Mouse (Mus musculus): ENCODE measurements around the gene Ghdc. TPM values are rescaled to one million over a fixed set of nuclear protein-coding genes. Genes with fewer than 3 reads are reported as not detected.

Ghdc gene
- polyA plus RNA-seq, 1 experiment from 2014 or later, result 8.4 TPM

DNA sequence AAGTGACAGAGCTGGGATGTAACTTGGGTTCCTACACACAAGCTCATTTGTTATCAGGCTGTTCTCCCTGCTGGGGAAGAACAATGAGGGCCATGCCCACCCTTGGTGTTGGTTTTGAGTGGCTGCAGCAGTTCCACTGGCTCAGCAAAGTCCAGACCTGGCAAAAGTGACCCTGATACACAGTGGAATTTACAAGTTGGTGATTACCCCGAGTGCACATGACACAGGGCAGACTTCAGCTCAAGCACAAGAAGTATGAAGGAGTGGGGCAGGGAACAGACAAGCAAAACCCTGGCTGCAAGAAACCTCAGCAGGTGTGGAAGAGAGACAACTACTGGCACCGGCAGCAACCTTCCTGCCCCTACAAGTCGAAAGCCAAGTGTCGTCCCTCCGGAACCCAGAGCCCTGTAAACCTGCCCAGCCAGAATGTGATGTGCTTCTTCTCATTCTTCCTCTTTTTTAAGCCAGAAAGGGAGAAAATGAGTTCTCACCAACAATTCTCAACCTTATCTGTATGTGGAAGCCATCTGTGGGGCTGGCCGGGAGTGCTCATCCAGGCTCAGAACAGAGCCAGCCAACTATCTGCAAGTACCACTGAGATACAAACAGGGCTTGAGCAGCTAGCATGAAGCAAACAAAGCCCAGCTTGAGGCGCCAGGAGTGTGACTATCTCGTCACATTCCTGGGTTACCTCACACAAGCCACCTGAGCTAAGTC is 48.8 kb downstream of the Ghdc start:
- H3K9me3 ChIP-seq, result no peaks in the 10 kb centered on the region
- ATAC-seq (ENCODE audit: low FRiP score, low read depth), result no peak
- H3K27me3 ChIP-seq, result no peaks in the 10 kb centered on the region
- H3K4me3 ChIP-seq, result no peak overlapping the region
- 68% methylated on average over 8 of the region's 8 CpGs for WGBS
- H3K4me2 ChIP-seq, result no peak overlapping the region
- peak overlapping the region; percentile 47 for H3K27ac ChIP-seq (replicated peaks)
- H3K36me3 ChIP-seq, result peaks cover 15% of the 10 kb centered on the region
- H3K9ac ChIP-seq, result no peak overlapping the region
- H3K4me1 ChIP-seq (replicated peaks), result peaks cover 21% of the 10 kb centered on the region

GRCm38 (mm10) chr11:100721254-100721653 is 49.5 kb downstream of the Ghdc start:
- H3K4me2 ChIP-seq, result no peak overlapping the region
- H3K4me1 ChIP-seq (replicated peaks), result peaks cover 21% of the 10 kb centered on the region
- no peak overlapping the region for H3K4me3 ChIP-seq
- no peak overlapping the region for H3K9ac ChIP-seq
- WGBS, result 67% methylated on average over 4 of the region's 4 CpGs
- peak overlapping the region; percentile 47 for H3K27ac ChIP-seq (replicated peaks)
- H3K36me3 ChIP-seq, result peaks cover 21% of the 10 kb centered on the region
- H3K9me3 ChIP-seq, result no peaks in the 10 kb centered on the region
- ATAC-seq (ENCODE audit: low FRiP score, low read depth), result no peak
- no peaks in the 10 kb centered on the region for H3K27me3 ChIP-seq

- no peak for ATAC-seq (ENCODE audit: low FRiP score, low read depth)
Measured at GRCm38 (mm10) chr11:100720345-100720744, 50.4 kb downstream of the Ghdc start.

GRCm38 (mm10) chr11:100719893-100720292 is 50.9 kb downstream of the Ghdc start:
- no peak overlapping the region for H3K4me3 ChIP-seq

More at GRCm38 (mm10) chr11:100720345-100720744, 50.4 kb downstream of the Ghdc start:
- Histone ChIP-seq H3K27ac (replicated peaks) (peak overlapping the region; percentile 47), H3K9me3 (no peaks in the 10 kb centered on the region), H3K9ac (no peak overlapping the region), H3K4me1 (replicated peaks) (peaks cover 21% of the 10 kb centered on the region), H3K27me3 (no peaks in the 10 kb centered on the region), H3K36me3 (peaks cover 31% of the 10 kb centered on the region), H3K4me2 (no peak overlapping the region), H3K4me3 (no peak overlapping the region)
- 77% methylated on average over 5 of the region's 5 CpGs for WGBS

GRCm38 (mm10) chr11:100719312-100719711 is 51.4 kb downstream of the Ghdc start:
- 68% methylated on average over 3 of the region's 3 CpGs for WGBS
- ATAC-seq (ENCODE audit: low FRiP score, low read depth), result no peak

More at GRCm38 (mm10) chr11:100719893-100720292, 50.9 kb downstream of the Ghdc start:
- no peak overlapping the region for H3K9ac ChIP-seq
- no peaks in the 10 kb centered on the region for H3K27me3 ChIP-seq
- H3K4me2 ChIP-seq, result no peak overlapping the region
- peaks cover 34% of the 10 kb centered on the region for H3K36me3 ChIP-seq
- peaks cover 21% of the 10 kb centered on the region for H3K4me1 ChIP-seq (replicated peaks)
- H3K27ac ChIP-seq (replicated peaks), result no peak overlapping the region; the same call in 1 of the 2 replicates
- 89% methylated on average over 11 of the region's 11 CpGs for WGBS
- no peak for ATAC-seq (ENCODE audit: low FRiP score, low read depth)
- no peaks in the 10 kb centered on the region for H3K9me3 ChIP-seq

GRCm38 (mm10) chr11:100718866-100719265 is 51.9 kb downstream of the Ghdc start:
- H3K4me1 ChIP-seq (replicated peaks), result peaks cover 31% of the 10 kb centered on the region
- no peaks in the 10 kb centered on the region for H3K27me3 ChIP-seq
- H3K9me3 ChIP-seq, result no peaks in the 10 kb centered on the region
- 84% methylated on average over 4 of the region's 4 CpGs for WGBS
- peaks cover 34% of the 10 kb centered on the region for H3K36me3 ChIP-seq
- H3K27ac ChIP-seq (replicated peaks), result no peak overlapping the region
- no peak overlapping the region for H3K4me2 ChIP-seq
- no peak overlapping the region for H3K9ac ChIP-seq
- ATAC-seq (ENCODE audit: low FRiP score, low read depth), result no peak
- no peak overlapping the region for H3K4me3 ChIP-seq

More at GRCm38 (mm10) chr11:100719312-100719711, 51.4 kb downstream of the Ghdc start:
- Histone ChIP-seq H3K27me3 (no peaks in the 10 kb centered on the region), H3K36me3 (peaks cover 34% of the 10 kb centered on the region), H3K9ac (no peak overlapping the region), H3K4me1 (replicated peaks) (peaks cover 27% of the 10 kb centered on the region), H3K9me3 (no peaks in the 10 kb centered on the region), H3K4me2 (no peak overlapping the region), H3K27ac (replicated peaks) (no peak overlapping the region), H3K4me3 (no peak overlapping the region)

GRCm38 (mm10) chr11:100718462-100718861 is 52.3 kb downstream of the Ghdc start:
- Histone ChIP-seq H3K9me3 (no peaks in the 10 kb centered on the region), H3K27ac (replicated peaks) (no peak overlapping the region), H3K36me3 (peaks cover 34% of the 10 kb centered on the region), H3K4me3 (no peak overlapping the region), H3K4me1 (replicated peaks) (peaks cover 35% of the 10 kb centered on the region), H3K4me2 (no peak overlapping the region), H3K9ac (no peak overlapping the region), H3K27me3 (no peaks in the 10 kb centered on the region)
- 91% methylated on average over 7 of the region's 7 CpGs for WGBS
- ATAC-seq (ENCODE audit: low FRiP score, low read depth), result no peak

- Histone ChIP-seq H3K27me3 (no peaks in the 10 kb centered on the region), H3K36me3 (peaks cover 34% of the 10 kb centered on the region), H3K9ac (no peak overlapping the region), H3K27ac (replicated peaks) (no peak overlapping the region), H3K9me3 (no peaks in the 10 kb centered on the region), H3K4me1 (replicated peaks) (peaks cover 36% of the 10 kb centered on the region), H3K4me2 (no peak overlapping the region), H3K4me3 (no peak overlapping the region)
- no peak for ATAC-seq (ENCODE audit: low FRiP score, low read depth)
- 90% methylated on average over 3 of the region's 3 CpGs for WGBS
Measured at GRCm38 (mm10) chr11:100716649-100717048, 54.1 kb downstream of the Ghdc start.

Other genes with a start within 250 kb of the Ghdc start
- 228 and 230 TPM in 2 replicates for gene Acly, start 243.0 kb downstream of the Ghdc start, polyA plus RNA-seq (2015; fragmentation: Nextera tagmentation; extraction: Ambion mirVana)
- gene Ttc25, start 225.3 kb downstream of the Ghdc start, polyA plus RNA-seq (2015; fragmentation: Nextera tagmentation; extraction: Ambion mirVana), result 2.6 and 2.7 TPM in 2 replicates
- gene Cnp, start 196.1 kb downstream of the Ghdc start, polyA plus RNA-seq (2015; fragmentation: Nextera tagmentation; extraction: Ambion mirVana), result 60.1 and 61.3 TPM in 2 replicates
- 96.2 and 104 TPM in 2 replicates for gene Nkiras2, start 151.7 kb downstream of the Ghdc start, polyA plus RNA-seq (2015; fragmentation: Nextera tagmentation; extraction: Ambion mirVana)
- gene Dnajc7, start 150.8 kb downstream of the Ghdc start, polyA plus RNA-seq (2015; fragmentation: Nextera tagmentation; extraction: Ambion mirVana), result 278 and 296 TPM in 2 replicates
- 0.82 and 0.94 TPM in 2 replicates for gene Zfp385c, start 78.5 kb downstream of the Ghdc start, polyA plus RNA-seq (2015; fragmentation: Nextera tagmentation; extraction: Ambion mirVana)
- 3.0 and 3.1 TPM in 2 replicates for gene Dhx58, start 66.7 kb downstream of the Ghdc start, polyA plus RNA-seq (2015; fragmentation: Nextera tagmentation; extraction: Ambion mirVana)
- 67.2 and 74.0 TPM in 2 replicates for gene Kat2a, start 58.5 kb downstream of the Ghdc start, polyA plus RNA-seq (2015; fragmentation: Nextera tagmentation; extraction: Ambion mirVana)
- 0.25 and 0.35 TPM in 2 replicates for gene Hspb9, start 57.1 kb downstream of the Ghdc start, polyA plus RNA-seq (2015; fragmentation: Nextera tagmentation; extraction: Ambion mirVana)
- gene Rab5c, start 32.7 kb downstream of the Ghdc start, polyA plus RNA-seq (2015; fragmentation: Nextera tagmentation; extraction: Ambion mirVana), result 42.0 and 42.4 TPM in 2 replicates
- gene Kcnh4, start 11.0 kb downstream of the Ghdc start, polyA plus RNA-seq (2015; fragmentation: Nextera tagmentation; extraction: Ambion mirVana), result 8.8 and 10.3 TPM in 2 replicates
- 0.38 and 1.3 TPM in 2 replicates for gene Hcrt, start 8.0 kb downstream of the Ghdc start, polyA plus RNA-seq (2015; fragmentation: Nextera tagmentation; extraction: Ambion mirVana)
- 16.4 and 20.3 TPM in 2 replicates for gene Stat5b, start 79.8 kb upstream of the Ghdc start, polyA plus RNA-seq (2015; fragmentation: Nextera tagmentation; extraction: Ambion mirVana)
- 2.1 TPM in 2 replicates for gene Stat5a, start 88.4 kb upstream of the Ghdc start, polyA plus RNA-seq (2015; fragmentation: Nextera tagmentation; extraction: Ambion mirVana)
- 46.0 and 48.4 TPM in 2 replicates for gene Stat3, start 168.6 kb upstream of the Ghdc start, polyA plus RNA-seq (2015; fragmentation: Nextera tagmentation; extraction: Ambion mirVana)
- gene Cavin1, start 199.9 kb upstream of the Ghdc start, polyA plus RNA-seq (2015; fragmentation: Nextera tagmentation; extraction: Ambion mirVana), result 47.2 and 50.1 TPM in 2 replicates
- 147 and 157 TPM in 2 replicates for gene Atp6v0a1, start 238.5 kb upstream of the Ghdc start, polyA plus RNA-seq (2015; fragmentation: Nextera tagmentation; extraction: Ambion mirVana)

Data from hindbrain, embryonic 15.5 days (tissue).